Mouse (Mus musculus): ENCODE measurements around the gene Icam1. TPM values are rescaled to one million over a fixed set of nuclear protein-coding genes. Genes with fewer than 3 reads are reported as not detected.

Gene Icam1
- 33.7 and 49.8 TPM in 2 replicates for total RNA-seq (2023)

DNA sequence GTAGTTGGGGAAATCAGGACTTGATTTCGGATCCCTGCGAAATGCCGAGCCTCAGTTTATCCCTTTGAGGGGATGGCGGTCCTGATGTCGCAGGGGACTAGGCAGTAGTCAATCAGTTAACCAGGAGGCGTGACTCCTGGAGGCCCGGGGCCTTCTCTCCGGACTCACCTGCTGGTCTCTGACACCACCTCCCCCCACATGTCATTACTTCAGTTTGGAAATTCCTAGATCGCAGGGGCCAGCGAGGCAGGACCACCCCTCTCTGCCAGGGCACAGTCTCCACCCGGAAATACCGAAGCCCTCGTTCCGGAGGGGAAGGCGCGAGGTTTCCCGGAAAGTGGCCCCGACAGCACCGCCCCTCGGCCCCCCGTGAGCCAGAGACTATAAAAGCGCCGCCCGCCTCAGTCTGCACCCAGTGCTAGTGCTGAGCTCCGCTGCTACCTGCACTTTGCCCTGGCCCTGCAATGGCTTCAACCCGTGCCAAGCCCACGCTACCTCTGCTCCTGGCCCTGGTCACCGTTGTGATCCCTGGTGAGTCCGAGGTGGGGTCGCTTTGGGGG is at the start of gene Icam1:
Gene Icam1 (plus strand): TSS at position 415 of the 560 bp plus-strand sequence.

DNA sequence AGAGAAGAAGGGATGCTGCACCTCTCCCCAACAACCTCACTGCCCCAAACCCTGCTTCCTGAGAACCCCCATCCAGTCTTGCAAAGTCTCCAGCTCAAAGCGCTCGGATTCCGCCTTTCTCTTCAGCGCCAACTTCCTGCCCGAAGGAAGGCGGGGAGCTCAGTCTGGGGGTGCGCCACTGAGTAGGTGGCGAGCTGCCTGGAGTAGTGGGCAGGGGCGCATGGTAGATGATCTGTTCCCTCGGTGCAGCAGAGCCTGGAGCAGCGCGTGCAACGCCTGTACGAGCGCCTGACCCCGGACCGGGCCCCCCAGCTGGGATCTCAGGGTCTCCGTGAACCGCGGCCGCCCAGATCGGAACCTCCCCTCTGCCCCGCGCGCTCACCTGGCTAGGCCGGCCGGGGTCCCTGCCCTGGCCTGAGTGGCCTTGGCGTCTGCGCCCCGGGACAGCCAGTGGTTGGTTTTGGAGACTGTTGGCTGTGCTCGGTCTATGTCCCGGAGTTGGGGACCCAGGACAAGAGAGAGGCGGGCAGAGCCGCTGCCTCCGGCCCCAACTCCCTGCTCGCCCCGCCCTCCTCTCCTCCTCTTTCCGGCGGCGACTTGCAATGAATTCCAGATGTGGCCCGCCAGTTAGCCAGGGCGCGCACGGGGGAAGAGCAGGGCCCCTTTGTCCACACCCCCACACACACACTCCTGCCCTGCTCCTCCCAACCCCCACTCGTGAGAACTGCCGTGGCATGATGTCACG is 39.4 kb upstream of the Icam1 start, which contains the start of gene S1pr2:
Gene S1pr2 (minus strand): TSS at position 566 of the 745 bp plus-strand sequence.

DNA sequence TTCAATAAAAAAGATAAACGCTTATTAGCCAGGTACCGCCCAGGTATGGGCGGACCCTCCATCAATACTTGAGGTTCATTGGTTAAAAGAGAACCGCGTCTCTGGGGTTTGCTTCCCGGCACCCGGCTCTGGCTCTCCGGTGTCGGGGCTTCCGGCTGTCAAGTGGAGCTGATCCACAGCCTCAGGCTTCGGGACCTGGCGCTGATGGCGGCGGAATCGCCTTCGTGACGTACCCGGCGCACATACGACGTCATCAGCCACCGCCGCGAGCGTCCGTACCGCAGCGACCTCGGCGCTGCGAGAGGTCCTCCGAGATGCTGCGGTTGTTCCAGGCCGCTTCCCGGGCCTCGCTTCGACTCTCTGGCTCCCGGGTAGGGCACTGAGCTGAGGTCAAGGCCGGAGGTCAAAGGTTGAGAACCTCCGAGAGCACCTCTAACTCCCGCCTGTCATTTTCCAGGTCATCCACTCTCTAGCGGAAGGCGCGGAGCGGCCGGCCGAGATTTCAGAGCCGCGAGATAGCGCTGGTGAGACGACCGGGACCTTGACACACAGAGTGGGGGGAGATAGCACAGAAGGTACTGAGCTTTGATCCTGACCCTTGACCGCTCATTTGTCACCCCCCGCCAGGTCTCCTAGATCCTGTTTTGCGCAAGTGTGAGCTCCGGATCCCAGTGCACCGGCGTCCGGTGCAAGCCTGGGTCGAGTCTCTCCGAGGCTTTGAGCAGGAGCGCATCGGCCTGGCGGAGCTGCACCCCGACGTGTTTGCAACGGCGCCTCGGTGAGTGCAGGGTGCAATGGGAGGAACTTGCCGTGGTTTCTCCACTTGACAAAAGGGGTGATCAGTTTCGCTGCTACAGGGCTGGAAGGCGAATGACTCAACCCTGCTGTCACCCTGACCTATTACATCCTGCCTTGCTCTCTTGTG is 12.9 kb upstream of the Icam1 start, which contains the start of gene Mrpl4:
Gene Mrpl4 (plus strand): TSS at position 112 of the 925 bp plus-strand sequence.

DNA sequence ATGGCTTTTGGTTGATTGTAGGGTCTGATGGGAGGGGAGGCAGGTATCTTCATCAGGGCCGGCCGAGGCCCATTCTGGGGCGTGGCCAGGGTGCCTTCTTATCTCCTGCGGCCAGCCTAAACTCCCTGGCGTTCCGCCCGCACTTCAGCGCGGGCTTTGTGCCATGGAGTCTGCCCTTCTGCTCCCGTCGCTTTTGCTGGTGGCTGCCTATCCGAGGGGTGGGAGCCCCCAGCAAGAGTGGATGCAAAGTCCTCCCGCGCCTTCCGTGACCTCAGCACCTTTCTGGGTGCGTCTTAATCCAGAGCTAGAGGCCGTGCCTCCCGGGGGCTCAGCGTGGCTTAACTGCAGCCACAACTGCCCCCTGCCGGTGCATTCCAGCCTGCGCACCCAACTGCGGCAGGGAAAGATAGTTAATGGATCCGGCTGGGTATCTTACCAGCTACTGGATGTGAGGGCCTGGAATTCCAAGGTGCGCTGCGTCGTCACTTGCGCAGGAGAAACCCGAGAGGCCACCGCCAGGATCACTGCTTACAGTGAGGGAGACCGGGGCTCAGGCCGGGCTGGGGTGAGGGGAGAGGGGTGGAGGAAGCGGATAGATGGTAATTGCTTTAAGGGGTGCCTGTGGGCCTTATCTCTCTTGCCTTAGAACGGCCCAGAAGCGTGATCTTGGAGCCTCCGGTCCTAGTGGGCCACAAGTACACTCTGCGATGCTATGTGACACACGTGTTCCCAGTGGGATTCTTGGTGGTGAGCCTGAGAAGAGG is 13.7 kb downstream of the Icam1 start, which contains the start of gene Icam4:
Gene Icam4 (plus strand): TSS at position 83 of the 764 bp plus-strand sequence.

DNA sequence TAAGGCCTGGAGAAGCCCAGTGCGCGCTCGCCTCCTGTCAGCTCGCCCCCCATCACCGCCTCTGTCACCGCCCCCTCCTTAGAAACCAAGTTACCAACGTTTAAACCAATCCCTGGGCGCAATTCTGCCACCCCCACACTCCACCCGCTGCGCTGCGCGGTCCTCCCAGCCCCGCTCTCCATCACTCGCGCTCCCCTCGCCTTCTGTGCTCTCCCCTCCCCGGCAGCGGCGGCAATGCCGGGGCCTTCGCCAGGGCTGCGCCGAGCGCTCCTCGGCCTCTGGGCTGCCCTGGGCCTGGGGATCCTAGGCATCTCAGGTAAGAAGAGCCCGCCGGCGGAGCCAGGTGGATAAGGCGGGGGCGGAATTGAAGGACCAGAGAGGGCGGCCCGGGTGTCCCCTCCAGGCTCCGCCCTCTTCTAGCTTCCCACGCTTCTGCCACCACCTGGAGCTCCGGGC is 16.1 kb downstream of the Icam1 start, which contains the start of gene Icam5:
Gene Icam5 (plus strand): TSS at position 178 of the 456 bp plus-strand sequence.

DNA sequence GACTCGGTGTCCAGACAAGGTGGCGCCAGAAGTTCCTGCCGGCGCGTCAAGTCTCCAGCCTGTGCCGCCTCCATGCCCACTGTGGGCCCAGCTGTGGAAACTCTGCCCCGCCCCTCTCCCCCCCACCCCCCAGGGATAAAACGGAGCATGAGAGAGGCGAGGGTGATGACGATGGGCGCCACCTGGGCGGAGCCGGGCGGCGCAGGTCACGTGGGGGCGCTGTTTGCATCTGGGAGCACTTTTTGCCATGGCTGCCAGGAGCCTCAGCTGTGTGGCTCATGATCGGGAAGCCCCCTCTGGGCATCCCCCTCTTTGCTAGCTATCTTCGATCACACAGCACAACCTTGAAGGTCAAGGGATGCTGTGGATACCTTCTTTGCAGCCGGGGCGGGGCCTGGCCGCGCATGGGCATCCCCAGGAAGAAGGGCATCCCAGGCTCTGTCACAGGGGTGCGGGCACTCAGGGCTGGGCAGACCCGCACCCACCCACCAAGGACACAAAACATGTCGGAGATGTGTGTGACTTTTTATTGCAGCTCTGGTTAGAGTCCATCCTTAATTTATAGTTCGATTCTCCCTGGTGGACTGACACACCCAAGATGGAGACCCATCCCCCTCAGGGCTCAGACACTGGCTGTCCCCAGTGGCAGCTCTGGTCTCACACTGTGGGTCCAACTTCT is 51.4 kb downstream of the Icam1 start, which contains the start of gene Zglp1:
Gene Zglp1 (minus strand): TSS at position 88 of the 679 bp plus-strand sequence.

DNA sequence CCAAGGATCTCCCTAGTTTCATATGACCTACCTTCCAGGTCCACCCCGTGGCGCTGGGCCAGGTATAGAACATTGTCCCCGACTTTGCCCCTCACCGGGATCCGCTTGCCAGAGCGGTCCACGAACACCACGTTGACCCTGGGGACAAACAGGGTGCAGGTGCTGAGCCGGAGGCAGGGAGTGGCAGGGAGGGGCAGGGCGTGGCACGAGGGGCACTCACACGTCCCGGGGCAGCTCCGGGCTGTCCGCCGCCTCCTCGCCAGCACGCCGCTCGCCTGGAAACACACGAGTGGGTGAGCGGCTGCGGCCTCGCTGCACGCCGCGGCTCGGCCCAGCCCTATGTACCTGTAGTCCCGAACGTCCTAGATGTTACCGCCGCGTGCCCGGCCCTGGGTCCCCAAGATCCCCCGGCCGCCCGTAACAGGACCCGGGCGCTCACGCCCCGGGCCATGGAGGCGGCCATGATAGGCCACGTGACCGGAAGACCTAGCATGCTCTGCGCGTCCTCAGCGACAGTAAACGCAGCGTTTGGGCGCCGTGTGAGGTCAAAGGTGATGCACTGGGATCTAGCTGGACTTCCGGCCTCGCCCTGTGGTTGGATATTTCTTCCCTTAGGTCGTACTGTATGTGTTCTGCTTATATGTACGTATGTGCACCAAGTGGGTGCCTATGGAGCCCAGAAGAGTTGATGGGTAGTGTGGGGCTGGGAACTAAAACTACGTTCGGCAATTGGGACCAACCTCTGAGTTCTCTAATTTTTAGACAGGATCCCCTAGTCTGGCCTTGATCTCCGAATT is 57.5 kb downstream of the Icam1 start, which contains the start of the genes Gm49373 and Fdx1l:
Gene Gm49373 (minus strand): TSS at position 53 of the 797 bp plus-strand sequence.
Gene Fdx1l (minus strand): TSS at position 571 of the 797 bp plus-strand sequence.

Other genes with a start within 250 kb of the Icam1 start
- 0.84 and 1.1 TPM in 2 replicates for gene Col5a3, start 200.9 kb upstream of the Icam1 start, total RNA-seq (2023)
- not detected in 2 replicates for gene Rdh8, start 197.5 kb upstream of the Icam1 start, total RNA-seq (2023)
- gene A230050P20Rik, start 147.3 kb upstream of the Icam1 start, total RNA-seq (2023): 2.2 and 3.8 TPM in 2 replicates
- 0.38 and 0.50 TPM in 2 replicates for gene Angptl6, start 136.3 kb upstream of the Icam1 start, total RNA-seq (2023)
- gene Ppan, start 127.8 kb upstream of the Icam1 start, total RNA-seq (2023): 23.1 and 26.1 TPM in 2 replicates
- gene Eif3g, start 117.4 kb upstream of the Icam1 start, total RNA-seq (2023): 60.5 and 63.2 TPM in 2 replicates
- gene Dnmt1, start 56.1 kb upstream of the Icam1 start, total RNA-seq (2023): 84.1 and 97.4 TPM in 2 replicates
- gene S1pr2, start 39.2 kb upstream of the Icam1 start, total RNA-seq (2023): 9.2 and 12.2 TPM in 2 replicates
- 39.8 and 40.6 TPM in 2 replicates for gene Mrpl4, start 13.2 kb upstream of the Icam1 start, total RNA-seq (2023)
- gene Icam4, start 13.4 kb downstream of the Icam1 start, total RNA-seq (2023): 0.63 and 0.79 TPM in 2 replicates
- gene Icam5, start 16.1 kb downstream of the Icam1 start, total RNA-seq (2023): not detected in 2 replicates
- 1.2 TPM in 1 of 2 replicates, not detected in the other for gene Zglp1, start 51.1 kb downstream of the Icam1 start, total RNA-seq (2023)
- gene Gm49373, start 57.1 kb downstream of the Icam1 start, total RNA-seq (2023): 0.51 and 0.82 TPM in 2 replicates
- gene Fdx1l, start 57.6 kb downstream of the Icam1 start, total RNA-seq (2023): 5.1 and 13.1 TPM in 2 replicates
- gene Gm38431, start 76.0 kb downstream of the Icam1 start, total RNA-seq (2023): 2.6 and 6.7 TPM in 2 replicates
- gene Raver1, start 76.0 kb downstream of the Icam1 start, total RNA-seq (2023): 46.4 and 48.2 TPM in 2 replicates
- gene Tyk2, start 115.3 kb downstream of the Icam1 start, total RNA-seq (2023): 36.5 and 51.5 TPM in 2 replicates
- 67.0 and 69.7 TPM in 2 replicates for gene Cdc37, start 134.0 kb downstream of the Icam1 start, total RNA-seq (2023)
- gene Pde4a, start 149.7 kb downstream of the Icam1 start, total RNA-seq (2023): 4.1 and 5.6 TPM in 2 replicates
- gene Keap1, start 223.4 kb downstream of the Icam1 start, total RNA-seq (2023): 22.5 and 23.8 TPM in 2 replicates
- 0.98 and 1.0 TPM in 2 replicates for gene S1pr5, start 232.5 kb downstream of the Icam1 start, total RNA-seq (2023)
- gene Atg4d, start 249.3 kb downstream of the Icam1 start, total RNA-seq (2023): 42.8 and 57.4 TPM in 2 replicates

All from neutrophil, adult 65 days (primary cell).